Mouse (Mus musculus): ENCODE results near the gene Efhc1. TPM values are rescaled to one million over a fixed set of nuclear protein-coding genes. Genes with fewer than 3 reads are reported as not detected.
A peak's percentile ranks its signal among the peaks of the same experiment; 100 is the strongest.

The Efhc1 gene
- polyA plus RNA-seq, 1 experiment: 2.6 TPM

DNA sequence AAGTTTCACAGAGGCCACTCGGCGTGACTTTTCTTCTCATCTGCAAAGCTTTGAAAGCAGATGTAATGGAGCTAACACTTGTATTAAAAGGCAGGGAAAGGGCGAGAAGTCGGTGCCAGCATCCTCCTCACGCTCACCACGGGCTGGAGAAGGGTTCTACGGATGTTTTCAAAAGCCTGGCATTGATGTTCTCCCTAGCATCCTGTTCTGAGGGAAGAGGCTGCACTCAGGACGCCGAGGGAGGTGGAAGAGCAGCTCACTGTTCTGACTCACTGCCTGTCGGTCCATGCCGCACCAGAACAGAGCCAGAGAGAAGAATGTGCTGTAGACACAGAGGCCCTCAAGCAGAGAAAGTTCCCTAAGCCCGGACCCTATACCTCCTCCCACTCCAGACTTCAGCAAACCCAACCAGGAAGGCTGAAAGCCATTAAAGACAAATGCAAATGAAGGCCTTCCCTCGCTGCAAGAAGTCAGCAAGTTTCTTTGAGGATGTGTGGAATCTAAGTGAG, 46.5 kb downstream of the Efhc1 start:
- Histone ChIP-seq H3K27ac (ENCODE audit: control insufficient read depth, insufficient read depth, low read length) (no peak overlapping the region), H3K36me3 (ENCODE audit: control insufficient read depth, insufficient read depth, low read length) (0 out of 2 replicates have a peak, but pooled peaks cover 3% of the 10 kb centered on the region), H3K27me3 (ENCODE audit: control insufficient read depth, insufficient read depth, low read length) (no peaks in the 10 kb centered on the region), H3K4me1 (replicated peaks; ENCODE audit: control insufficient read depth, insufficient read depth, low read length) (peaks cover 37% of the 10 kb centered on the region), H3K4me3 (ENCODE audit: control insufficient read depth, insufficient read depth, low read length) (no peak overlapping the region)
- no peak for DNase-seq
- WGBS: 71% methylated on average over 13 of the region's 13 CpGs
- TF ChIP-seq CTCF (IDR thresholded peaks at IDR 0.05; ENCODE audit: borderline replicate concordance, control insufficient read depth, extremely low read depth, insufficient read depth, low read length, poor library complexity): no peak
- no peak for TF ChIP-seq POLR2A (IDR thresholded peaks at IDR 0.05; ENCODE audit: control insufficient read depth, extremely low read depth, insufficient read depth, low read length, poor library complexity)

DNA sequence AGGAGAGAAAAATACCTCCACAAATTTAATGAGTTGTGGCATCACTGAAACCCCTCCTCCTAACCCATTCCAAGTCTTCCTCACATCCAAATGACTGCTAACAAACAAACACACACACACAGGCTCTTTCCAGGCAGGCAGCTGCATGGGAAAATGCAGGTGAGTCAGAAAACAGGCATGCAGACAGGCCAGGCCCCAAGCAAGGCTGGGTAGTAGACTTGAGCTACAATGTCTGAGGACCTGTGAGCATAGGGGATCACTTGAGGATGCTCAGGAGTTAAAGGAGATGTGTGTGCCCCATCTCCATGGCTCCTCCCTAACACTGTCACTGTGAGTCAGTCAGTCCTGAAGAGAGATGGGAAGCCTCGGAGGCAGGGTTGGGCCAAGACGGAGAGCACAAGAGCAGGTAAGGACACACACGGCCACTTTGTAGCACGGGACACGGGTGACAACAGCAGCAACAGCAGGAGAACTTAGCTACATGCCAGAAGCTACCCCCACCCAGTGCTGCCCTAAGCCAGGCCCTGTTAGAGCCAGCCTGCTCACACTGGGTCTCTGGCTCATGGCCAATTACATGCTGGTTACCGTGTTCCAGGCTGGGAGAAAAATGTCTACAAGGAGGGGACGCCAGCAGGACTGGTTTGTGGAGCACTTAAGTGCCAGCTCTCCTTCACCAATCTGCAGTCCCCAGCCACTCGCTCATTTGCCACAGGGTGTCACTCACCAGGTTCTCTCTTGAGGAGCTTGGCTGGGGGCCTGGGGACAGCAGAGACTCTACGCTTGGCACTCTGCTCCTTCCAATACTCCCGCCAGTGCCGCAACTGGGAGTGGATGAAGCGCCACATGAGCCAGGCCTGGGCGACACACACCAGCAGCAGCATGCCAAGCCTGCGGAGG, 51.1 kb downstream of the Efhc1 start:
- H3K4me1 ChIP-seq (replicated peaks; ENCODE audit: control insufficient read depth, insufficient read depth, low read length): peaks cover 23% of the 10 kb centered on the region
- DNase-seq: no peak
- 96% methylated on average over 14 of the region's 14 CpGs for WGBS
- TF ChIP-seq POLR2A (IDR thresholded peaks at IDR 0.05; ENCODE audit: control insufficient read depth, extremely low read depth, insufficient read depth, low read length, poor library complexity): no peak
- TF ChIP-seq CTCF (IDR thresholded peaks at IDR 0.05; ENCODE audit: borderline replicate concordance, control insufficient read depth, extremely low read depth, insufficient read depth, low read length, poor library complexity): no peak
- H3K27me3 ChIP-seq (ENCODE audit: control insufficient read depth, insufficient read depth, low read length): no peaks in the 10 kb centered on the region
- no peak overlapping the region for H3K4me3 ChIP-seq (ENCODE audit: control insufficient read depth, insufficient read depth, low read length)
- H3K36me3 ChIP-seq (ENCODE audit: control insufficient read depth, insufficient read depth, low read length): peaks cover 4% of the 10 kb centered on the region; the same call in 1 of the 2 replicates
- H3K27ac ChIP-seq (ENCODE audit: control insufficient read depth, insufficient read depth, low read length): no peak overlapping the region

DNA sequence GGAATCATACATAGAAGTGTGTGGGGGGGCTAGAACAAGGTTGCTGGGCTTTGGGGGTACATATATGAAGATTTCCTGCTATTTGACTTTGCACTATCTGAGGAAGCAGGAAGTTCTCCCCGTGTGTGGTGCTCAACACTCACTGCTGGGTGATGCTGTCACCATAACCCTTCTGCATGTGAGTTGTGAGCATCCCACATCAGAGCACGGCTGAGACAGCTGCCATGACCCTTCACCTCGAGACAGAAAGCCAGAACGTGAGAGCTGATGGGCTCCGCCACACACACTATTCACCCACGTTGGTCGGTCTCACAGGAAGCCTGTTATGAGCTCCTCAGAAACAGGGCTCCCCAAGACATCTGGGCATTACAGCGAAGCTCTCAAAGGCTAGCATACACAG, 53.2 kb downstream of the Efhc1 start:
- peak; percentile 34 for DNase-seq
- TF ChIP-seq CTCF (IDR thresholded peaks at IDR 0.05; ENCODE audit: borderline replicate concordance, control insufficient read depth, extremely low read depth, insufficient read depth, low read length, poor library complexity) (no peak), POLR2A (IDR thresholded peaks at IDR 0.05; ENCODE audit: control insufficient read depth, extremely low read depth, insufficient read depth, low read length, poor library complexity) (no peak)
- WGBS: 20% methylated on average over 8 of the region's 8 CpGs
- H3K36me3 ChIP-seq (ENCODE audit: control insufficient read depth, insufficient read depth, low read length): peaks cover 4% of the 10 kb centered on the region; the same call in 1 of the 2 replicates
- H3K27ac ChIP-seq (ENCODE audit: control insufficient read depth, insufficient read depth, low read length): peak overlapping the region; percentile 12; the same call in 1 of the 2 replicates
- H3K4me3 ChIP-seq (ENCODE audit: control insufficient read depth, insufficient read depth, low read length): no peak overlapping the region
- peaks cover 25% of the 10 kb centered on the region for H3K4me1 ChIP-seq (replicated peaks; ENCODE audit: control insufficient read depth, insufficient read depth, low read length)
- H3K27me3 ChIP-seq (ENCODE audit: control insufficient read depth, insufficient read depth, low read length): no peaks in the 10 kb centered on the region

DNA sequence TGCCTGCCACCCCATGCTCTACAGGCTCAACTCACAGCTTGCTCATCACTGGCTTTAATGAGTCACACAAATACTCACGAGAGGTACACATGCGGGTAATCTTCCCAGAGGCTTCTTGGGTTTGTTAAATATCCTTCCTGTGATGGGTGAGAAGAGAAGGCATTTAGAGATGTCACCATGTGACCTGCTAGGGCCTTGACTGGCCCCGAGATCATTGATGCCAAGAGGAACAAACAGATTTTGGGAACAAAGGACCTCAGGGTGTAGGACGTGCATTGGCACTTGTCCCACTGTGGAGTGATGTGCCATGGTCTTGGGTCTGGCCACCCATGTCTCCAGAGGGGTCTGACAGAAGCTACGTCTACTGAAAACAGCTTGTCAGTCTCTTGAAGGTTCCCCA, 55.3 kb downstream of the Efhc1 start:
- Histone ChIP-seq H3K27ac (ENCODE audit: control insufficient read depth, insufficient read depth, low read length) (no peak overlapping the region), H3K27me3 (ENCODE audit: control insufficient read depth, insufficient read depth, low read length) (no peaks in the 10 kb centered on the region), H3K4me1 (replicated peaks; ENCODE audit: control insufficient read depth, insufficient read depth, low read length) (peaks cover 25% of the 10 kb centered on the region), H3K4me3 (ENCODE audit: control insufficient read depth, insufficient read depth, low read length) (no peak overlapping the region), H3K36me3 (ENCODE audit: control insufficient read depth, insufficient read depth, low read length) (peaks cover 4% of the 10 kb centered on the region; the same call in 1 of the 2 replicates)
- DNase-seq: no peak
- WGBS: 93% methylated on average over 5 of the region's 5 CpGs
- TF ChIP-seq POLR2A (IDR thresholded peaks at IDR 0.05; ENCODE audit: control insufficient read depth, extremely low read depth, insufficient read depth, low read length, poor library complexity) (no peak), CTCF (IDR thresholded peaks at IDR 0.05; ENCODE audit: borderline replicate concordance, control insufficient read depth, extremely low read depth, insufficient read depth, low read length, poor library complexity) (no peak)

DNA sequence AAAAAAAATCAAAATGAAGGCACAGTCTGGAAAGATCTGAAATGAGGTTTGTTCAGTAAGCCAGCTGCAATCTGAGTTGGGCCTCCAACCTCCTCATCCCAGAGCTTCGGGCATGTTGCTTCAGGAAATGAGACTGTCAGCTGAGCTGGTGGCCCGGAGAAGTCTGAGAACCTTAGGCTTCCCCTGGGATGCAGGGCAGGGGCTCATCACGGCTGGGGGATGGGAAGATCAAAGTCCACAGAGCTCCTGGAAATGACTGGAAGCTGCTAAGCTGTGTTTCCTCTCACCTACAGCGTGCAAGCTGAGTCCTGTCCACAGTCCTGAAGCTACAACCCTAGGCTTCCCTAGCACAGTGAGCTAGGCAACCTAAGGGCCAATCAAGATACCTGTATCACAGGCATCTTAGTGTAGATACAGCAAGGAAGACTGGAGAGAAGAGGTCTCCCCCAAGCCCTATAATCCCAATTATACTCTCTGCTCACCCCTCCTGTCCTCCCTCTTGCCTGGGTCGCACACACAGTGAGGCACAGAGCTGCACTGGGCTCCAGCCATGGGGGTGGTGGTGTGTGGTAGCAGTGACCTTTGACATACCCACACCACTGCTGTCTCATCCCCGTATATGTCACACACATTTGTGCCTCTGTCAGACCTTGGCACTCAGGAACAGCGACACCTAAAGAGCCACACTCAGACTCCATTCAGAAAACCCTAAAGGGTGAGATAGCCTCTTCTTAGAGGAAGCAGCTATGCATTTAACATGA, 56.7 kb downstream of the Efhc1 start:
- Histone ChIP-seq H3K27me3 (ENCODE audit: control insufficient read depth, insufficient read depth, low read length) (no peaks in the 10 kb centered on the region), H3K27ac (ENCODE audit: control insufficient read depth, insufficient read depth, low read length) (no peak overlapping the region), H3K4me1 (replicated peaks; ENCODE audit: control insufficient read depth, insufficient read depth, low read length) (peaks cover 25% of the 10 kb centered on the region), H3K36me3 (ENCODE audit: control insufficient read depth, insufficient read depth, low read length) (no peaks in the 10 kb centered on the region; the same call in 1 of the 2 replicates), H3K4me3 (ENCODE audit: control insufficient read depth, insufficient read depth, low read length) (no peak overlapping the region)
- 88% methylated on average over 7 of the region's 7 CpGs for WGBS
- DNase-seq: no peak
- TF ChIP-seq POLR2A (IDR thresholded peaks at IDR 0.05; ENCODE audit: control insufficient read depth, extremely low read depth, insufficient read depth, low read length, poor library complexity): no peak
- no peak for TF ChIP-seq CTCF (IDR thresholded peaks at IDR 0.05; ENCODE audit: borderline replicate concordance, control insufficient read depth, extremely low read depth, insufficient read depth, low read length, poor library complexity)

DNA sequence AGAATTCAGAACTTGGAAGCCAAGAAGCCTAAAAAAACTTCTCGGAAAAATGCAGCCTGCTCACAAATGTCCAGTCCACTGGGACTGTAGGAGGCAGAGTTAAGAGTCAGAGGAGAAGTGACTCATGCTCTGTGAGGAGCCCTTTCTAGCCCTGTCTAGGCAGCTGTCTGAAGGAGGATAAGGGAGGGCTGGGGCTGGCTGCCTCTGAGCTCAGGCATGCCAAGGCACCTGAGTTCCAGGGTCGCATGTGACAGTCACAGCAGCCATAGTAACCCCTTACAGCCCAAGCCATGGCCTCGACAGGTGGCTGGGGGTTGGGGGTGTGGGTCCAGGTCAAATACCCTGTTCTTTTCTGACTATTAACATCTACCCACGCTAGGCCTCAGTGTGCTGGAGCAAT, 57.5 kb downstream of the Efhc1 start:
- peak overlapping the region; percentile 25; the same call in 1 of the 2 replicates for H3K27ac ChIP-seq (ENCODE audit: control insufficient read depth, insufficient read depth, low read length)

More for the DNA sequence above, 57.5 kb downstream of the Efhc1 start:
- TF ChIP-seq POLR2A (IDR thresholded peaks at IDR 0.05; ENCODE audit: control insufficient read depth, extremely low read depth, insufficient read depth, low read length, poor library complexity) (no peak), CTCF (IDR thresholded peaks at IDR 0.05; ENCODE audit: borderline replicate concordance, control insufficient read depth, extremely low read depth, insufficient read depth, low read length, poor library complexity) (no peak)
- 62% methylated on average over 4 of the region's 4 CpGs for WGBS
- Histone ChIP-seq H3K27me3 (ENCODE audit: control insufficient read depth, insufficient read depth, low read length) (no peaks in the 10 kb centered on the region), H3K4me1 (replicated peaks; ENCODE audit: control insufficient read depth, insufficient read depth, low read length) (peaks cover 25% of the 10 kb centered on the region), H3K4me3 (ENCODE audit: control insufficient read depth, insufficient read depth, low read length) (no peak overlapping the region), H3K36me3 (ENCODE audit: control insufficient read depth, insufficient read depth, low read length) (no peaks in the 10 kb centered on the region; the same call in 1 of the 2 replicates)
- no peak for DNase-seq

Measured in thymus, adult 2 months (tissue).